Mouse (Mus musculus) myocyte (in vitro differentiated cells): ENCODE data around the gene Ciz1.

ENCODE experiments used
- MYOD1 ChIP-seq, 3 experiments: IDR thresholded peaks; one replicate each; pipeline ENCODE4 v1.6.1; 2011; ENCODE audit warnings: control low read depth in 2 of 3, low read depth in 2 of 3, mild to moderate bottlenecking in 2 of 3, moderate library complexity in 1 of 3; ENCODE audit not compliant: insufficient read length in 2 of 3, control insufficient read depth in 1 of 3
- POLR2A ChIP-seq: IDR thresholded peaks from one replicate; pipeline ENCODE4 v1.6.1; 2011; ENCODE audit warnings: low read depth, mild to moderate bottlenecking, control low read depth, moderate library complexity; ENCODE audit not compliant: insufficient read length

DNA sequence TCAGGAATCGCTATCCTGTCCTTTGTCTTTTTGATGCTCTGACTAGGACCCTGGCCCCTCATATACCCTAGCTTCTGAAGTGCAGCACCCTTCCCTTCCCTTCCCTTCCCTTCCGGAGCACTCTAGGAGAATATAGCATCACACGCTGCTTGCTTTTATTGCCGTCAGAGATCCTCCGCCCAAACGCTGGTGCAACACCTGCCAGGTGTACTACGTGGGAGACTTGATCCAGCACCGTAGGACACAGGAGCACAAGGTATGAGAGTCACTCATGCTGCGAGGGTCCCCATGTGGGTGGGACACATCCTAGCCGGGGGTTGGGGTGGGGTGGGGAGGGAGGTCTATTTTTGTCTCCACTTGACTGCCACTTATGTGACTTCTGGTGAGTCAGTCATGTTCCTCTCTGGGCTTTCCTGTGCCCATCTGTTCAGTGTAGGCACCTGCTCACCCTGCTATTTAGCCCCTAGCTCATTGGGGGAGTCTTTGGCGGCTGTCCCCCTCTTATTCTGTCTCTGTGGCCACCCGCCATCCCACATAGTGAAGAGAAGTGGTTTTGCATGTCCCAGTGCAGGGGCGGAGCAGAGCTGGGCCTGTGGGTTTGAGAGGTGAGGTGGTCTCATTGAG is 23.3 kb downstream of the Ciz1 start:
- TF ChIP-seq MYOD1 (IDR thresholded peaks at IDR 0.05; ENCODE audit: control insufficient read depth in 1 of 3, insufficient read length in 2 of 3, low read depth in 2 of 3) (peak in 1 of 3 experiments; percentile 79), POLR2A (no peak)
